Mouse (Mus musculus): ENCODE data around the gene Lypd6. TPM values are rescaled to one million over a fixed set of nuclear protein-coding genes. Genes with fewer than 3 reads are reported as not detected.

Gene Lypd6
- 1.7 TPM in 1 of 2 replicates, not detected in the other for total RNA-seq (2014; rRNA removed; ENCODE audit: low replicate concordance)
- polyA plus RNA-seq (2015; fragmentation: Nextera tagmentation; extraction: Ambion mirVana) = 0.52 and 0.75 TPM in 2 replicates

- no peaks in the 10 kb centered on the region for H3K9me3 ChIP-seq (replicated peaks; ENCODE audit: control insufficient read depth, low read length)
- peak within 1 kb of the TSS; percentile 73 for H3K4me2 ChIP-seq (ENCODE audit: low read depth, low read length)
- H3K36me3 ChIP-seq (replicated peaks; ENCODE audit: control insufficient read depth, insufficient read depth, low read length) = no peaks in the 10 kb centered on the region
- ATAC-seq (ENCODE audit: insufficient read depth, low read depth) (peak; percentile 94), DNase-seq (ENCODE audit: low spot score) (peak; percentile 62)
- peak within 1 kb of the TSS; percentile 54 for H3K4me3 ChIP-seq (ENCODE audit: low read depth, low read length)
- H3K27me3 ChIP-seq (ENCODE audit: control insufficient read depth, insufficient read depth, low read length) = 0 out of 2 replicates have a peak, but pooled peaks cover 5% of the 10 kb centered on the region
- no peak within 1 kb of the TSS for H3K27ac ChIP-seq (ENCODE audit: low read depth)
- WGBS = under 1% methylated on average over 59 of the region's 76 CpGs
- H3K4me1 ChIP-seq (ENCODE audit: control insufficient read depth, insufficient read depth) = no peaks in the 10 kb centered on the region
- H3K9ac ChIP-seq (replicated peaks; ENCODE audit: low read depth, low read length) = 0 out of 2 replicates have a peak within 1 kb of the TSS, but pooled peaks have one; percentile 1
- TF ChIP-seq EP300 (IDR thresholded peaks at IDR 0.05; ENCODE audit: low read depth) = no peak
- TF ChIP-seq CTCF (IDR thresholded peaks at IDR 0.05; ENCODE audit: low read depth) = no peak
These were observed at the start of gene Lypd6 for GRCm38 (mm10) chr2:50066246-50066967. Lypd6 (plus strand) TSS chr2:50066429.

GRCm38 (mm10) chr2:50019477-50019876 lies 46.8 kb upstream of the Lypd6 start:
- Histone ChIP-seq H3K9ac (replicated peaks; ENCODE audit: low read depth, low read length) (no peak overlapping the region), H3K4me3 (ENCODE audit: low read depth, low read length) (no peak overlapping the region), H3K4me2 (ENCODE audit: low read depth, low read length) (no peak overlapping the region), H3K4me1 (ENCODE audit: control insufficient read depth, insufficient read depth) (no peaks in the 10 kb centered on the region), H3K36me3 (replicated peaks; ENCODE audit: control insufficient read depth, insufficient read depth, low read length) (no peaks in the 10 kb centered on the region), H3K27ac (ENCODE audit: low read depth) (no peak overlapping the region), H3K27me3 (ENCODE audit: control insufficient read depth, insufficient read depth, low read length) (no peaks in the 10 kb centered on the region), H3K9me3 (replicated peaks; ENCODE audit: control insufficient read depth, low read length) (no peaks in the 10 kb centered on the region)
- no peak for TF ChIP-seq EP300 (IDR thresholded peaks at IDR 0.05; ENCODE audit: low read depth)
- TF ChIP-seq CTCF (IDR thresholded peaks at IDR 0.05; ENCODE audit: low read depth) = no peak
- ATAC-seq (ENCODE audit: insufficient read depth, low read depth) (no peak), DNase-seq (ENCODE audit: low spot score) (no peak)
- WGBS = 78% methylated on average over 1 of the region's 1 CpGs

DNA sequence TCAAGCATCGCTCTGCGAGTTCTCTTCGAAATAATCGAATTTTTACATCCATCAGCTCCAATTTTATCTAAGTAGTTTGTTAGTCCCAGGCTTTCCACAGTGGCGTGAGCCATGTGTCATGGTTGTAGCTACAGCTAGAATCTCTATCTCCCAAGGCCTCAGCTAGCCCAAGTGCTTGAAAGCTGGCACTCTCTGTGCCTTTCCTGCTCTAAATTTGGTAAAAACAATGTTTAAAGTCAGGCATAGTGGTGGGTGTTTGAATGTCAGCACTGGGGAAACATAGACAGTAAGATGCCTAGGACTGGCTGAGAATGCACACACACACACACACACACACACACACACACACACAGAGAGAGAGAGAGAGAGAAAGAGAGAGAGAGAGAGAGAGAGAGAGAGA lies 40.7 kb upstream of the Lypd6 start:
- no peak for TF ChIP-seq EP300 (IDR thresholded peaks at IDR 0.05; ENCODE audit: low read depth)
- TF ChIP-seq CTCF (IDR thresholded peaks at IDR 0.05; ENCODE audit: low read depth) = no peak
- no peak overlapping the region for H3K4me3 ChIP-seq (ENCODE audit: low read depth, low read length)
- H3K36me3 ChIP-seq (replicated peaks; ENCODE audit: control insufficient read depth, insufficient read depth, low read length) = no peaks in the 10 kb centered on the region
- H3K9ac ChIP-seq (replicated peaks; ENCODE audit: low read depth, low read length) = no peak overlapping the region
- H3K27me3 ChIP-seq (ENCODE audit: control insufficient read depth, insufficient read depth, low read length) = no peaks in the 10 kb centered on the region
- DNase-seq (ENCODE audit: low spot score) (no peak), ATAC-seq (ENCODE audit: insufficient read depth, low read depth) (no peak)
- no peak overlapping the region for H3K4me2 ChIP-seq (ENCODE audit: low read depth, low read length)
- no peak overlapping the region for H3K27ac ChIP-seq (ENCODE audit: low read depth)
- no peaks in the 10 kb centered on the region for H3K9me3 ChIP-seq (replicated peaks; ENCODE audit: control insufficient read depth, low read length)
- no peaks in the 10 kb centered on the region for H3K4me1 ChIP-seq (ENCODE audit: control insufficient read depth, insufficient read depth)
- WGBS = 80% methylated on average over 5 of the region's 5 CpGs

DNA sequence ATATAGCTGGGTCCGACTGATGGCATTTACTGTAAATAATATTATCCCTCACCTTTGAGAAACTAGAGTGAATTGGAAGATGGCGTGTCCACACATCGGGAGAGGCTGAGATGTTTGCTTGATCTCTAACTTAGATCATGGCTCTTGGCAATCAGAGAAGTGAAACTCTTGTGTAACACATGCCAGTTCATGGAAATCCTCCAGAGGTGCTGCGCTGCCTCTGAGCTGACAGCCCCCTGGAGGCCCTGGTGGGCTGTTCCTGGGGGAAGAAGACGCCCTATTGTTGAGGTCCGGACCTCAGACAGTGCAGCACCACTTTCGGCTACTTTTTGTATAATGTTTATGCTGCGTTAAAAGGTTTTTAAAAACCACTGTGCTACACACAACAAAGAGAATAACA lies 37.3 kb upstream of the Lypd6 start:
- WGBS = 66% methylated on average over 8 of the region's 8 CpGs
- Histone ChIP-seq H3K9ac (replicated peaks; ENCODE audit: low read depth, low read length) (no peak overlapping the region), H3K4me3 (ENCODE audit: low read depth, low read length) (no peak overlapping the region), H3K27ac (ENCODE audit: low read depth) (no peak overlapping the region), H3K27me3 (ENCODE audit: control insufficient read depth, insufficient read depth, low read length) (no peaks in the 10 kb centered on the region), H3K4me2 (ENCODE audit: low read depth, low read length) (no peak overlapping the region), H3K36me3 (replicated peaks; ENCODE audit: control insufficient read depth, insufficient read depth, low read length) (no peaks in the 10 kb centered on the region), H3K9me3 (replicated peaks; ENCODE audit: control insufficient read depth, low read length) (no peaks in the 10 kb centered on the region), H3K4me1 (ENCODE audit: control insufficient read depth, insufficient read depth) (no peaks in the 10 kb centered on the region)
- DNase-seq (ENCODE audit: low spot score) (no peak), ATAC-seq (ENCODE audit: insufficient read depth, low read depth) (no peak)
- TF ChIP-seq EP300 (IDR thresholded peaks at IDR 0.05; ENCODE audit: low read depth) (no peak), CTCF (IDR thresholded peaks at IDR 0.05; ENCODE audit: low read depth) (no peak)

GRCm38 (mm10) chr2:50044170-50044870 lies 21.9 kb upstream of the Lypd6 start:
- ATAC-seq (ENCODE audit: insufficient read depth, low read depth) (no peak), DNase-seq (ENCODE audit: low spot score) (no peak)
- no peak overlapping the region for H3K4me3 ChIP-seq (ENCODE audit: low read depth, low read length)
- no peaks in the 10 kb centered on the region; the same call in 1 of the 2 replicates for H3K9me3 ChIP-seq (replicated peaks; ENCODE audit: control insufficient read depth, low read length)
- no peaks in the 10 kb centered on the region for H3K27me3 ChIP-seq (ENCODE audit: control insufficient read depth, insufficient read depth, low read length)
- H3K4me2 ChIP-seq (ENCODE audit: low read depth, low read length) = no peak overlapping the region
- TF ChIP-seq EP300 (IDR thresholded peaks at IDR 0.05; ENCODE audit: low read depth) (no peak), CTCF (IDR thresholded peaks at IDR 0.05; ENCODE audit: low read depth) (no peak)
- 56% methylated on average over 7 of the region's 7 CpGs for WGBS
- H3K4me1 ChIP-seq (ENCODE audit: control insufficient read depth, insufficient read depth) = no peaks in the 10 kb centered on the region
- no peak overlapping the region for H3K27ac ChIP-seq (ENCODE audit: low read depth)
- H3K9ac ChIP-seq (replicated peaks; ENCODE audit: low read depth, low read length) = no peak overlapping the region
- H3K36me3 ChIP-seq (replicated peaks; ENCODE audit: control insufficient read depth, insufficient read depth, low read length) = no peaks in the 10 kb centered on the region
